Mouse (Mus musculus): ENCODE measurements at regions not wholly inside any gene's neighbourhood (a gene's known extent, or its start where the extent isn't known, plus 50 kb on each side); places are given as distances from the start of the nearest gene placed in this dataset.

DNA sequence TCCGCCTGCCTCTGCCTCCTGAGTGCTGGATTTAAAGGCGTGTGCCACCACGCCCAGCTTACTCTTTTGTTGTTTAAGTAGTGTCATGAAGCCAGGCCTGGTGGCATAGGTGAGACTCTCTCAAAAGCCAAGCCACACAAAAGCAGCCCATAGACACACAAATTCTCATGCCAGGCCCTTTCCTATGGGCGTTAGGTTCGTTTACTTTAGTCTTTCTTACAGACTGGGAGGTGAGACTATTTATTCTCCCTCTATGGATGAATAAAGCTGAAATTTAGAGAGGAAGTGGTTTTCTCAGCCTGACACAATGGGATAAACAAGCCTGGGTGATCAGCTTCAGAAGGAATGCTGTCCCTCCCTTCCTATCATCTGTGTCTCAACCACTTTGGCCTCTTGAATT is 243.0 kb downstream of the Gm45692 start:
- TF ChIP-seq NELFE (IDR thresholded peaks at IDR 0.05; ENCODE audit: low read depth, low read length) (no peak), UBTF (IDR thresholded peaks at IDR 0.05; ENCODE audit: low read depth, low read length) (no peak), POLR2A (IDR thresholded peaks at IDR 0.05; ENCODE audit: low read depth, low read length) (no peak), CTCF (conservative IDR thresholded peaks at IDR 0.05 in 1 of 2, IDR thresholded peaks at IDR 0.05 in 1 of 2; ENCODE audit: low read depth in 2 of 2, low read length in 2 of 2) (no peak), ZNF384 (IDR thresholded peaks at IDR 0.05; ENCODE audit: low read depth, low read length) (no peak), EP300 (IDR thresholded peaks at IDR 0.05; ENCODE audit: low read length) (no peak), MYC (IDR thresholded peaks at IDR 0.05; ENCODE audit: low read depth, low read length) (no peak), RAD21 (IDR thresholded peaks at IDR 0.05; ENCODE audit: low read depth, low read length) (no peak), CHD2 (IDR thresholded peaks at IDR 0.05; ENCODE audit: low read length) (no peak), SIN3A (IDR thresholded peaks at IDR 0.05; ENCODE audit: low read length) (no peak), POLR2AphosphoS2 (IDR thresholded peaks at IDR 0.05; ENCODE audit: low read depth, low read length) (no peak), BHLHE40 (IDR thresholded peaks at IDR 0.05; ENCODE audit: low read depth, low read length) (no peak), PAX5 (IDR thresholded peaks at IDR 0.05; ENCODE audit: low read length) (no peak), E2F4 (IDR thresholded peaks at IDR 0.05; ENCODE audit: insufficient replicate concordance, low read depth, low read length) (no peak)
